ENCODE assay signal across 18 mouse cellular contexts in the genomic region with DNA sequence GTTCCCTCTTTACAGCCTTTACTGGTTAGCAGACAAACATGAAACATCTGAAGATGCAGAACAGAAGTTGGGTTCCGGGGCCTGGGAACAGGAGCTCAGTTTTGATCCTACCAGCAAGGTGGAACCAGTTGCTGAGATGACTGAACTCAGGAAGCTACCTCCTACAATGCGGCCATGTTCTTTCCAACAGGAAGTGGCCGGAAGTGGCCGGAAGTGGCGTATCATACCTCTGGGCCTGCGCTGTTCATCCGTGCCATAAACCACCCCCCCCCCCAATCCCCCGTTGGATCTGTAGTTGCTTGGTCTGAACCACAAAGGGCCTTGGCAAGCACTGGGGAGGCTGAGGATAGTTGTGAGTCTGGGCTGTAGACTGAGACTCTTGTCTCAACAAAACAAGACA.
"Had no signal": no experiment of that assay in that cellular context is flagged by ENCODE, and none has a peak within 500 bp of the region (broad histone marks: within the 10 kb centered on the region; RNA-seq: fewer than 3 reads in every experiment).

No protein-coding gene starts in this region.

- H3K9ac ChIP-seq: kidney, embryonic 15.5 days; limb, embryonic 15.5 days; midbrain, embryonic 12.5 days; midbrain, embryonic 15.5 days had no signal

- DNase-seq: kidney, adult 11 months; kidney, adult 8-10 months; kidney, postnatal 10 days; kidney, postnatal 36 days; left cerebral cortex, postnatal 4 days; lung, adult 2 months; lung, postnatal 14 days; right cerebral cortex, adult 18-20 months; right cerebral cortex, postnatal 14 days; right cerebral cortex, postnatal 4 days; thymus, adult 18-20 months; thymus, postnatal 36 days had no signal

- ATAC-seq: midbrain, embryonic 15.5 days had no signal

- H3K27ac ChIP-seq: kidney, embryonic 15.5 days; limb, embryonic 15.5 days; macrophage; midbrain, embryonic 12.5 days; midbrain, embryonic 15.5 days; stomach, postnatal 0 days had no signal

- H3K9me3 ChIP-seq: limb, embryonic 15.5 days; midbrain, embryonic 12.5 days; midbrain, embryonic 15.5 days had no signal

- H3K4me2 ChIP-seq: kidney, embryonic 15.5 days; limb, embryonic 15.5 days; midbrain, embryonic 12.5 days; midbrain, embryonic 15.5 days had no signal

- H3K36me3 ChIP-seq: kidney, embryonic 15.5 days; limb, embryonic 15.5 days; midbrain, embryonic 12.5 days; midbrain, embryonic 15.5 days had no signal

- H3K4me3 ChIP-seq: kidney, embryonic 15.5 days; limb, embryonic 15.5 days; midbrain, embryonic 12.5 days; midbrain, embryonic 15.5 days had no signal

- H3K27me3 ChIP-seq: kidney, embryonic 15.5 days; limb, embryonic 15.5 days; midbrain, embryonic 12.5 days; midbrain, embryonic 15.5 days had no signal
